Mouse (Mus musculus): Measurements from ENCODE around the gene Ccr7.

GRCm38 (mm10) chr11:99189154-99189582 is 34.3 kb upstream of the Ccr7 start:
- peak; percentile 67 for TF ChIP-seq CTCF (IDR thresholded peaks at IDR 0.05; ENCODE audit: insufficient read depth, low read length)
- no peak for TF ChIP-seq POLR2A (IDR thresholded peaks at IDR 0.05; ENCODE audit: borderline replicate concordance, extremely low read depth, low read depth, low read length)

Data from lung, adult 2 months (tissue).